Mouse (Mus musculus): ENCODE measurements around the gene Mmd2. TPM values are rescaled to one million over a fixed set of nuclear protein-coding genes. Genes with fewer than 3 reads are reported as not detected.

Mmd2 gene
- polyA plus RNA-seq, 1 experiment from 2014 or later: 18.7 TPM

DNA sequence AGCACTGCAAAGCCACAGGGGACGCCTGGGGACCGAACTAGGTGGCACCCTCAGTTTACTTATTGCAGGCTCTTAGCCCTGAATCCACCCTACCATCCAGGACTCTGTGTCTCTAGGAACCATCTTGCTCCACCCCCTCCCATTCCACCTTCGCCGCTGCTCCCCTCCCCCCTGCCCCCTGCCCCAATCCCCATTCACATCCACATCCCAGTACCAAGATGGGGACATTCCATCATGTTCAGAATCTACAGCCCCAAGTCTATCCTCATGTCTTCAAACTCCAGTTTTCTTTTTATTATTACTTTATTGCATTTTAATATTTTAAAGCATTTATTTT, 357 bp upstream of the Mmd2 start:
- Histone ChIP-seq H3K4me2 (peak overlapping the region; percentile 46), H3K4me3 (replicated peaks) (peak overlapping the region; percentile 47), H3K4me1 (replicated peaks) (0 out of 2 replicates have a peak, but pooled peaks cover 6% of the 10 kb centered on the region), H3K9ac (no peak overlapping the region), H3K27me3 (peaks cover 47% of the 10 kb centered on the region), H3K36me3 (replicated peaks) (no peaks in the 10 kb centered on the region), H3K27ac (replicated peaks) (no peak overlapping the region), H3K9me3 (replicated peaks) (no peaks in the 10 kb centered on the region)
- peak; percentile 16; the same call in 1 of the 2 replicates for ATAC-seq (ENCODE audit: insufficient read depth)
- 6% methylated on average over 4 of the region's 4 CpGs for WGBS (ENCODE audit: insufficient replicate concordance)

DNA sequence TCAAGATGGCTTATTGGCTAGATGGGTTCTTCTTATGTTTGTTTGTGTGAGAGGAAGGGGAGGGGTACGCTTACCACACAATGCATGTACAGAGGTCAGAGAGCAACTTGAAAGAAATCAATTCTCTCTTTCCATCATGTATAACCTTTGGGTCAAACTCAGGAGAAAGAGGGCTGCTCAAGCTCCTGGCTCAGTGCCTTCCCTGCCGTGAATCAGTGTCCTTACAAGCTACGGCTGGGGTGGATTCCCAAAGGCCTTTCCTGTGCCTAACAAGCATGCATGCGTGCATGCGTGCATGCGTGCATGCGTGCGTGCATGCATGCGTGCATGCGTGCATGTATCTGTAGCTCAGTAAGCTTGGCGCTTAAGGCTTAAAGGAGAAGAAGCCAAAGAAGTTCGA, 3.3 kb downstream of the Mmd2 start:
- WGBS (ENCODE audit: insufficient replicate concordance): 77% methylated on average over 12 of the region's 12 CpGs
- Histone ChIP-seq H3K27ac (replicated peaks) (0 out of 2 replicates have a peak overlapping the region, but pooled peaks have one; percentile 21), H3K4me1 (replicated peaks) (peaks cover 14% of the 10 kb centered on the region), H3K9ac (no peak overlapping the region), H3K4me3 (replicated peaks) (no peak overlapping the region), H3K36me3 (replicated peaks) (no peaks in the 10 kb centered on the region), H3K4me2 (peak overlapping the region; percentile 18), H3K9me3 (replicated peaks) (no peaks in the 10 kb centered on the region), H3K27me3 (peaks cover 44% of the 10 kb centered on the region)
- ATAC-seq (ENCODE audit: insufficient read depth): no peak

DNA sequence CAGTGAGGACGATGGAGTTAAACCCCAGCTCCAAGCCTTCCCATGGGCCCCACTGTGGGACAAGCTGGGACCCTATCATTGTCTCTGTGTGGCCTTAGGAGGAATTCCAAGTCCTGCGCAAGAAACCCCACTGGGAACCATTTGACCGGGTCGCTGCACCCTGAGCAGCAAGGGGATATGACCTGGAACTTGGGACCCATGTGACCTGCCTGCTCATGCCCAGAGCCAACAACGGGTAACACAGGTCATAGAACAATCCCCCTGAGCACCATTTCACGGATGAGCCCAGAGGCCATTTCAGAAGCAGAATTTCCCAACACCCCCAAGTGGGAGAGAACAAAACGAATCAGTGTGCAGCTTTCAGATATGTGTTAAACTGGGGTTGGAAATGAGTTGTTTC, 4.2 kb downstream of the Mmd2 start:
- ATAC-seq (ENCODE audit: insufficient read depth): no peak
- no peak overlapping the region for H3K9ac ChIP-seq
- no peaks in the 10 kb centered on the region for H3K9me3 ChIP-seq (replicated peaks)
- 62% methylated on average over 7 of the region's 7 CpGs for WGBS (ENCODE audit: insufficient replicate concordance)
- no peak overlapping the region for H3K4me2 ChIP-seq
- peaks cover 13% of the 10 kb centered on the region for H3K4me1 ChIP-seq (replicated peaks)
- no peaks in the 10 kb centered on the region for H3K36me3 ChIP-seq (replicated peaks)
- peaks cover 35% of the 10 kb centered on the region for H3K27me3 ChIP-seq
- no peak overlapping the region for H3K27ac ChIP-seq (replicated peaks)
- no peak overlapping the region for H3K4me3 ChIP-seq (replicated peaks)

DNA sequence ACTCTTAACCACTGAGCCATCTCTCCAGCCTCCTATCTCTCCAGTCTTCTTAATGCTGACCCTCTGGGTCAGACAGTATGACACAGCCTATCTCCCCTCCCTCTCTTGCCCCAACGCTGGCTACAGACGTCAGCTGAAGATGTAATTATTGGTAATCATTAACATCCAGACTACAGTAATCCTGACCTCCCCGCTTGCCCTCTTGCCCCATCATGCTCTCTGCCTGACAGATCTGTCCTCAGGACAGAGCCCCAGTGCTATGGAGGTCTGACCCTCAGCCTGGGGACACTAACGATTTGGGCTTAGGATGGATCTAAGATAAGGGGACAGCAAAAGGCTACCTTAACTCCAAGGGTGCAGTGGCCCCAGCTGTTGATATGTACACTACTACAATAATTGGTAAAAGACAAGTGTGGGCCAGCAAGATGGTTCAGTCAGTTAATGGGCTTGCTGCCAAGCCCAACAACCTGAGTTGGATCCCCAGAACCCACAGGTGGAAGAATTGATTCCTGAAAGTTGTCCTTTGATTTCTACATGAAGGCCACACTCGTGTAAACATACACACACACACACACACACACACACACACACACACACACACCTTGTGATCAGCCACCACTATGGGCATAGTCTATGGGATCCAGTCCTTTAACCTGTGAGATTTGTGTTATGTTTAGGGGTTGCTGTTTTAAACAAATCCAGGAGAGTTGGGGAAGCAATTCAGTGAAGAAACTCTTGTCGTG, 10.8 kb downstream of the Mmd2 start:
- Histone ChIP-seq H3K27me3 (no peaks in the 10 kb centered on the region), H3K9me3 (replicated peaks) (no peaks in the 10 kb centered on the region), H3K36me3 (replicated peaks) (no peaks in the 10 kb centered on the region), H3K4me3 (replicated peaks) (no peak overlapping the region), H3K4me1 (replicated peaks) (peaks cover 3% of the 10 kb centered on the region), H3K4me2 (no peak overlapping the region), H3K9ac (no peak overlapping the region), H3K27ac (replicated peaks) (peak overlapping the region; percentile 82)
- WGBS (ENCODE audit: insufficient replicate concordance): 50% methylated on average over 6 of the region's 6 CpGs
- peak; percentile 88 for ATAC-seq (ENCODE audit: insufficient read depth)

DNA sequence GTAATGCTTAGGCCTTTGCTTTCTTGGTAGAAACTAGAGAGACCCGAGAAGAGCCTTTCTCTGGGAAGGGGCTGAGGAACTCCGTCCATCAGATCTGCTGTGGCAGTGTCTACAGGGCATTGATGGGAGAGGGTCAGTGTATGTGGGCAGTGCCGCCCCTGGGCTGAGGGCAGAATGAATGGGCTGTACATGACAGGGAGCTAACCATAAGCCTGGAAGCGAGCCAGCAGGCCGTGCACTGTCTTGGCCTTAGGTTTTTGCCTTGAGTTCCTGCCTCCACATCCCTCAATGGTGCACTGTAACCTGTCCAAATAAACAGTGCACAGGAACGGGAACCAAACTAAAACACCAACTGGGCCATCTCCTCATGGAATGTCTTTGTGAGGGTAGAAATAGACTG, 11.9 kb downstream of the Mmd2 start:
- no peak for ATAC-seq (ENCODE audit: insufficient read depth)
- H3K4me2 ChIP-seq: no peak overlapping the region
- H3K9me3 ChIP-seq (replicated peaks): no peaks in the 10 kb centered on the region
- H3K9ac ChIP-seq: no peak overlapping the region
- no peaks in the 10 kb centered on the region; the same call in none of the 2 replicates for H3K4me1 ChIP-seq (replicated peaks)
- 52% methylated on average over 6 of the region's 6 CpGs for WGBS (ENCODE audit: insufficient replicate concordance)
- H3K4me3 ChIP-seq (replicated peaks): no peak overlapping the region
- no peaks in the 10 kb centered on the region for H3K27me3 ChIP-seq
- H3K36me3 ChIP-seq (replicated peaks): no peaks in the 10 kb centered on the region
- no peak overlapping the region for H3K27ac ChIP-seq (replicated peaks)

DNA sequence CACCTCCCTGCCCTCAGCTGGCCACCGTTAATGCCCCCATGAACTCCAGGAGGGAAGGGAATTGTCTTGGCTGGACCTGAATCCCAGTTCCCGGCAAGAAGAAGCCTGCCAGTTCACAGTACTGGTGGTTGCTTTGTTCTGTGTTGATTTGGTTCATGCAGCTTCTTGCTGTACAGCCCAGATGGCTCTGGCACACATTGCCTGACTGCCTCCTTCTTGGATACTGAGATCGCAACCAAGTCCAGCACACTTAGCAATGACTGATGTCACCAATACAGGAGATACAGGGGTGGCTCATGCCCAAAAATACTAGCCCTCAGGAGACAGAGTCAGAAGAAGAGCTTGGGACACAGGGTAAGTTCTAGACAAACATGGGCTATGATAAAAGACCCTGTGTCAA, 12.9 kb downstream of the Mmd2 start:
- Histone ChIP-seq H3K9ac (no peak overlapping the region), H3K9me3 (replicated peaks) (no peaks in the 10 kb centered on the region), H3K4me2 (no peak overlapping the region), H3K27me3 (no peaks in the 10 kb centered on the region), H3K27ac (replicated peaks) (no peak overlapping the region), H3K4me3 (replicated peaks) (no peak overlapping the region), H3K36me3 (replicated peaks) (no peaks in the 10 kb centered on the region), H3K4me1 (replicated peaks) (no peaks in the 10 kb centered on the region; the same call in 1 of the 2 replicates)
- no peak for ATAC-seq (ENCODE audit: insufficient read depth)
- 71% methylated on average over 3 of the region's 3 CpGs for WGBS (ENCODE audit: insufficient replicate concordance)

DNA sequence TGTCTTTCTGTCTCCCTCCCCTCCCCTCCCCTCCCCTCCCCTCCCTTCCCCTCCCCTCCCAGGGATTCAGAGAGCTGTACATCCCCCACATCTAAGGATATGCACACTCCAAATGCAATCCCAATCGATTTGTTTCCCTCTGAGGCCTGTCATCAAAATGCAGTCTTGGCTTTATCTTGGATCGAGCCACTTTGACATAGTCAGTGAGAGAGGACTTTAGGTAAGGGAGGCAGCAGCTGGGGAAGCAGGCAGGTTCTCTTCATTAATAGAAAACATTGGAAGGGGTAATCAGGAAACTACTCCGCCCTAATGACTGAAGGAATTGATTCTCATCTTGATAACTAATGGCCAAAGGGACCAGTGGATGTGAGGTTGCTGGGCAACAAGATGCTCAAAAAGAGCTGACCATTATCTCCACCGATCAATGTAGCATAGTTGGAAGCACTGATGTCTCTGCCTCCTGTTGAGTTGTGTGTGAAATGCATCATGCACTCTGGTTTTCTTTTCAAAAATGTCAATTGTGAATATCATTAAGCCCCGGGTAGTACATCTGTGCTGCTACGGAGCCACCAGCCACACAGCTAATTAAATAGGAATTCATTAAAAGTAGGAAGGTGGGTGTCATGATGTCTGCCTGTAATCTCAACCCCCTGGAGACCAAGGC, 17.5 kb downstream of the Mmd2 start:
- ATAC-seq (ENCODE audit: insufficient read depth): no peak
- 67% methylated on average over 6 of the region's 6 CpGs for WGBS (ENCODE audit: insufficient replicate concordance)
- peaks cover 4% of the 10 kb centered on the region; the same call in 1 of the 2 replicates for H3K4me1 ChIP-seq (replicated peaks)
- no peaks in the 10 kb centered on the region for H3K27me3 ChIP-seq
- no peak overlapping the region for H3K27ac ChIP-seq (replicated peaks)
- no peak overlapping the region for H3K4me3 ChIP-seq (replicated peaks)
- no peak overlapping the region for H3K9ac ChIP-seq
- no peaks in the 10 kb centered on the region for H3K9me3 ChIP-seq (replicated peaks)
- H3K4me2 ChIP-seq: no peak overlapping the region
- no peaks in the 10 kb centered on the region for H3K36me3 ChIP-seq (replicated peaks)

DNA sequence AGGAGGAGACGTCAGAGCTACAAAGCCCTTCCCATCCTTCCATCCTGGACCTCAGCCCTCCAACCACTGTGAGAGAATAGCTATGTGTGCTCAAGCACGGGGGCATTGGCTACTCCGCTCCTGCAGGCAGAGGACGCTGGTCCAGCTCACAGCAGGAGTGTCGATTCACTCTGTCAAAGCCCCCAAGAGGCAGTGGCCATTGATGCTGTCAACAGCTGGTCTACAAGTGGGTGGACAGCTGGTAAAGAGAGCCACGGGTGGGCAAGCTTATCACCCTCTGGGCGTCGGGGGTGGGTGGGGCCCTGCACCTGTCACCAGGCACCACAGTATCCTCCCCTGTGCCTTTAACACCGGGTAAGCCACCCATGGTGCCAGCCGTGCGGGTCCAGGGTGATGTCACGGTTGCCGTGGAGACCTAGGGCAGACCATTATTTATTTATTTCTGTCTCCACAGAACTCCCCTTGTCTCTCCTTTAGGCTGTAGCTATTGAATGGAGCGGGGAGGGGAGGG, 24.9 kb downstream of the Mmd2 start:
- H3K27me3 ChIP-seq: no peaks in the 10 kb centered on the region
- H3K27ac ChIP-seq (replicated peaks): no peak overlapping the region
- H3K9ac ChIP-seq: no peak overlapping the region
- no peaks in the 10 kb centered on the region for H3K4me1 ChIP-seq (replicated peaks)
- peaks cover 5% of the 10 kb centered on the region for H3K36me3 ChIP-seq (replicated peaks)
- no peak for ATAC-seq (ENCODE audit: insufficient read depth)
- no peak overlapping the region for H3K4me2 ChIP-seq
- no peaks in the 10 kb centered on the region for H3K9me3 ChIP-seq (replicated peaks)
- WGBS (ENCODE audit: insufficient replicate concordance): 57% methylated on average over 14 of the region's 14 CpGs
- H3K4me3 ChIP-seq (replicated peaks): no peak overlapping the region

DNA sequence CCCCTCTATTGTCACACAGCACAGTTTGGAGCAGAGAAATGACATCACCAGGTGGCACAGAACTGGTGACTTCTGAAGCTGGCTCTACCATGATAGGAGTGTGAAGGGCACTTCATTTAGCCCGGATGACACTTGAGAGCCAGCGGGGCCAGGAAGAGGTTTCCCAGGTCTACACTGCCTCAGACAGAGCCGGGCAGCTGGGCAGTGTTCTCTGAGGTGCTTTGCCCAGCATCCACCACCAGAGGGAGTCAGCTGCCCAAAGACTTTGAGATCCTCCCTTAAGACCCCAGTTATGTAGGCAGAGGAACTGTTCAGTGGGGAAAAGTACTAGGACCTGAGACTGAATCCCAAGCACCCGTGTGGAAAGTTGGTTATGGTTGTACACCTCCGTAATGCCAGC, 27.1 kb downstream of the Mmd2 start:
- 15% methylated on average over 5 of the region's 5 CpGs for WGBS (ENCODE audit: insufficient replicate concordance)
- Histone ChIP-seq H3K4me1 (replicated peaks) (no peaks in the 10 kb centered on the region), H3K36me3 (replicated peaks) (peaks cover 11% of the 10 kb centered on the region), H3K9me3 (replicated peaks) (no peaks in the 10 kb centered on the region), H3K4me3 (replicated peaks) (no peak overlapping the region), H3K27me3 (no peaks in the 10 kb centered on the region), H3K9ac (no peak overlapping the region), H3K4me2 (no peak overlapping the region), H3K27ac (replicated peaks) (no peak overlapping the region)
- no peak for ATAC-seq (ENCODE audit: insufficient read depth)

DNA sequence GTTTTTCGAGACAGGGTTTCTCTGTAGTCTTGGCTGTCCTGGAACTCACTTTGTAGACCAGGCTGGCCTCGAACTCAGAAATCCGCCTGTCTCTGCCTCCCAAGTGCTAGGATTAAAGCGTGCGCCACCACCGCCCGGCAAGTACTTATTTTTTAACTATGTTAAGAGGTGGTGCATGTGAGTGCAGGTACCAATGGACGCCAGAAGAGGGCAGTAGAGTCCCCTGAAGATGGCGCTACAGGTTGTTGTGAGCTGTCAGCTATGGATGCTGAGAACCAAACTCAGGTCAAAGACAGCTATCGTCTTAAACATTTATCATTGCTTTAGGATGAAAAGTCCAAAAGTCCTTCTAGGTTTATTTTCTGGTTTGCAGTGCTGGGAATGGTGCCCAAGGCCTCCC, 30.4 kb downstream of the Mmd2 start:
- no peak for ATAC-seq (ENCODE audit: insufficient read depth)
- Histone ChIP-seq H3K27ac (replicated peaks) (no peak overlapping the region), H3K9me3 (replicated peaks) (no peaks in the 10 kb centered on the region), H3K4me3 (replicated peaks) (no peak overlapping the region), H3K9ac (no peak overlapping the region), H3K36me3 (replicated peaks) (peaks cover 21% of the 10 kb centered on the region), H3K4me1 (replicated peaks) (no peaks in the 10 kb centered on the region), H3K27me3 (no peaks in the 10 kb centered on the region), H3K4me2 (no peak overlapping the region)
- WGBS (ENCODE audit: insufficient replicate concordance): 68% methylated on average over 10 of the region's 10 CpGs

DNA sequence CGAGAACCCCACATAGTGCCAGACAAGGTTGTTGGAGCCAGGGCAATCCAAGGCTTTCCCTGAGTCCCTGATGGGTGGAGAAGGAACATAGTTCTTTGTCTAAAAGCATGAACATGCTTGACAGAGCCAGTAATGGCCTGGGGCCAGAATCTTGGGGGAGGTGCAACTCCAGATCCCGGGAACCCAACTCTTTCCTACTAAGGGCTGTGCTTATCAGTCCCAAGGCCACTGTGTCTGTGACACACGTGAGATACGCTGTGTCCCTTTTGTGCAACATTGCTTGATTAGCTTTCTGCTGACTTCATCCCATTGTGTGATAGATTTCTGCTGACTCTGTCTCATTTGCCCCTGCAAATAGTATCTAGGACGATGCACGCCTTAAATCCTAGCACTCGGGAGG, 31.8 kb downstream of the Mmd2 start:
- WGBS (ENCODE audit: insufficient replicate concordance): 58% methylated on average over 7 of the region's 7 CpGs
- H3K4me2 ChIP-seq: no peak overlapping the region
- peaks cover 27% of the 10 kb centered on the region for H3K36me3 ChIP-seq (replicated peaks)
- H3K4me1 ChIP-seq (replicated peaks): no peaks in the 10 kb centered on the region
- ATAC-seq (ENCODE audit: insufficient read depth): no peak
- no peak overlapping the region for H3K4me3 ChIP-seq (replicated peaks)
- no peaks in the 10 kb centered on the region for H3K27me3 ChIP-seq
- no peak overlapping the region for H3K27ac ChIP-seq (replicated peaks)
- no peak overlapping the region for H3K9ac ChIP-seq
- no peaks in the 10 kb centered on the region for H3K9me3 ChIP-seq (replicated peaks)

Data from liver, embryonic 15.5 days (tissue).